Mouse (Mus musculus) layer of hippocampus, postnatal 25 days (tissue): ENCODE results near the gene Prss46. TPM values are rescaled to one million over a fixed set of nuclear protein-coding genes. Genes with fewer than 3 reads are reported as not detected.

Experiments used
- DNase-seq, 2 experiments: peaks; one replicate each; pipeline ENCODE4 v3.0.0; 2022; ENCODE audit warnings: mixed read lengths in 2 of 2, low spot score in 1 of 2; ENCODE audit errors: extremely low spot score in 1 of 2
- total RNA-seq, 2 experiments: library from RNA; stranded (reverse); gene quantifications; 2 replicates each; pipeline ENCODE4 v1.2.3; 2021

The Prss46 gene
- total RNA-seq, 2 experiments from 2014 or later: 0.22 TPM; not detected in 1

GRCm38 (mm10) chr9:110858523-110858922, 14.2 kb downstream of the Prss46 start:
- no peak for DNase-seq

DNA sequence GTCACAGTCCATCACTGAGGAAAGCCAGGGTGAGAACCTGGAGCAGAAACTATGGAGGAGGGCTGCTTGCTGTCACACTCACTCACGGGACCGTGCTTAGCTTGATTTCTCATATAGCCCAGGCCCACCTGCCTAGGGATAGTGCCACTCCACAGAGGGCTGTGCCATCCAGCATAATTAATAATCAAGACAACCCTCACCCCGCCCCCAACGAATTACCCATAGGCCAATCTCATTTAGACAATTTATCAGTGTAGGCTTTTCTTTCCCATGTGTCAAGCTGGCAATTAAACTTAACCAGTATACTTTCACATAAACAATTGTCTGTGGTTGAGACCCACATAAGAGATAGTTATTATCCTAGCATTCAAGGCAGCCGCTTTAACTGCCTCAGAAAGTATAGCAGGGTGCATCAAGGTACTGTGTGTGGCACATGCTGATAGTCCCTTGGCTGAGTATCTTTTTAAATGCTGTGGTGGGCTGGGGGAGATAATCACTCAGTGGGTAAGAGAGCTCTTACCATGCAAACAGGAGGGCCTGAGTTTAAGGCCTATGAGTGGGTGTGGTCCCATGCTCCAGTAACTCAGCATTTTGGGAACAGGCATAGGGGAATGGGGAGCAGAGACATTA, 14.8 kb downstream of the Prss46 start:
- DNase-seq: no peak

DNA sequence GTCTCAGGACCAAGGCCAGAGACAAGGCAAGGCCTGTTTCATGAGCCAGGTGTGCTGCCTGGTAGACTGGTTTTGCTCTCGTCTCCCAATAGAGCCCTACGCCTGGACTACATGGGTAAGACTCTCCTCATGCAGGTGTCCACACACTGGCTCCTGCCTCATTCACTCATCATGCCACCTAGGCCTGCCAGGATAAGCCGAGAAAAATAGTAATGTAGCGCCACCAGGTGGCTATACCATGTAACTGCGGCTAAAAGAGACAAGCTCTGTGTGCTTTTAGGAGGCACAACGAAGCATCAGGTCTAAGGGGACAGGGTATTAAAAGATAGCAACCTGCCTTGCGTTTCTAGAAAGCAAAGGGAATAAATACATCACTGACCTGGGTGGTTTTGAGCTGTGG, 26.7 kb downstream of the Prss46 start:
- peak in 1 of 2 experiments; percentile 69 for DNase-seq

- DNase-seq: no peak
Measured at GRCm38 (mm10) chr9:110873681-110874659, 29.7 kb downstream of the Prss46 start.

- no peak for DNase-seq
Measured at GRCm38 (mm10) chr9:110874660-110875191, 30.4 kb downstream of the Prss46 start.

DNA sequence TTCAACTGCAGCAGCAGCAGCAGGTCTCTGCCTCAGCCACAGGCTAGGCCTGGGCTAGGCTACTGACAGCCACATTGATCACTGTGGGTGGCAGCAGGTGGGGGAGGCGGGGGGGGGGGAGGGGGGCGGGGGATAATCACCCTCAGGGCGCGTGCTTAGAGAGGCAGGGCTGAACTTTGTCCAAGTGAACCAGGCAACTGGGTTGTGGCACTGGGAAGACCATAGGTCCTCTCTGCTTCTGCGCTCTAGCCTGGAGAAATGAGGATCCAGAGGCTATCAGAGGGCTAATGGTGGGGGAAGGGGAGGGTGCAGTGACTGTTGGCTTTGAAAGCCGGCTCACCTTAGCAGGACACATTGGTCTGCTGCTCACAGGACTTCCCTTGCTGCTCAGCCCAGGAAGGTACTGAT, 31.0 kb downstream of the Prss46 start:
- DNase-seq: no peak

- DNase-seq: no peak
Measured at GRCm38 (mm10) chr9:110877353-110877752, 33.0 kb downstream of the Prss46 start.

DNA sequence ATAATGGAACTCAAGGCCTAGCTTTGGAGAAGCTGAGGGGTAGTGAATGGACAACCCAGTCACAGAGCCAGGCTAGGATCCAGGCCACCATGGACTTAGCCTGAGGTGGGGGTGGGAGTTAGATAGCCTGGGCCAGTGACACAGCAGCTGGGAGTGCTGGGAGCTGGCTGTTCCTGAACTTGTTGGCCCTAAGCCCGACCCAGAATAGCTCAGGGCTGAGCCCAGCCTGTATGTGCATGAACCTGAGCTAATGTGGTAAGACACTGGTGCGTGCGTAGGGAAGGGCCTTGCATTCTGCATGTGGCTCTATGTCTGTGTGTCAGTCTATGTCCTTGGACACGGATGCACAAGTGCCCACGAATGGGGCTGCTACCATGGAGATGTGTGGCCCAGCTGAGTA, 33.6 kb downstream of the Prss46 start:
- DNase-seq: peak in 1 of 2 experiments; percentile 23

DNA sequence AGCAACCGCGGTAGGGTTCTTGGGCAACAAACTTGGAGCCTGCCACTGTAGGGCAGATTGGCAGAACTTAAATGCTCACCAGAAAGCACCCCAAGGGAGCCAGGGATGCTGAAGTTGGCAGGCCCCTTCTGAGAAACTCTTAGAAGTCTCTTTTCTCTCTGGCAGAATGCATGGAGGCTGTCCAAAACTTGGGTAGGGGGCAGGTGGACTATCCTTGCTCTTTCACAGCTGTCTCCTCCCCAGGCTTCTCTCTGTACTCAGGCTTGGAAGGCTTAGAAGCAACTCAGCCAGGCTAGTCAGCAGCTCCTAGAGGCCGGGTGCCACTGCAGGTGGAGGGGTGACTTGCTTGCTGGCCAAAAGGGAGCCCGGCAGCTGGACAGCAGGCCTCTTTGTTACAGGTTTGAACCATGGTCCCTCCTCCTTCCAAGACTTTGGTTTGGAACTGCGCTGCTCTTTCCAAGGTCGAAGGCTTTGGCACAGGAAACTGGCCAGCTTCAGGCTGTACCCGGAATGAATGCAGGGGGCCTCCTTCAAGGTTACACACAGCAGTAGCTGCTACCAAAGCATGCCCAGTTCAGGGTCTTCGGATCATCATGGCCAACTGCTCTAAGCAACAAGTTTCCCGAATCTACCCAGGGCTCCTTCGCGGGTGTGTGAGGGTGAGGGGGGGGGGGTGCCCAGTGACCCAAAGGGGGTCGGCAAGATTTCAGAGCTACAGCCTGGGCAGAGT, 35.0 kb downstream of the Prss46 start, which contains the start of gene Als2cl:
TSS of gene Als2cl (plus strand) at position 680 of the 730 bp plus-strand sequence.
- no peak for DNase-seq

- DNase-seq: peak in 1 of 2 experiments; percentile 34
Measured at GRCm38 (mm10) chr9:110879998-110880561, 35.8 kb downstream of the Prss46 start, which contains the start of gene Tmie. Gene Tmie (minus strand): TSS chr9:110880113.

DNA sequence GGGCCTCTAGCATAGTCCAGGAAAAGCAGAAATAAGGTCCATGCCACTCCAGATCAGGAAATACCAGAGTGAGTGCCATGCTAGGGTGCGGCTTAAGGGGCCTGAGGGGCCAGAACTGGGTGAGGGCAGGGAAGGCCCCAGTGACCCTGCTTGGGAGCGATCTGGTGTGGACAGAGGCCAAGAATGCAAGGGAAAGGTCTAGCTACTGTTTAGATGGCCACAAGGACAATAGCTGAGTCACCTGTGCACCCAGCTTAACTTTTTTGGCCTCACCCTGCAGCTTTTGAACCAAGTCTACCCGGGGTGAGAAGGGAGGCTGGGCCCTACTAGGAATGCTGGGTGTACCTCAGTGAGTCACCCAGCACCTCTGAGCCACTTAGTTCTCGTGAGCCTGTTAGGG, 36.5 kb downstream of the Prss46 start:
- no peak for DNase-seq

DNA sequence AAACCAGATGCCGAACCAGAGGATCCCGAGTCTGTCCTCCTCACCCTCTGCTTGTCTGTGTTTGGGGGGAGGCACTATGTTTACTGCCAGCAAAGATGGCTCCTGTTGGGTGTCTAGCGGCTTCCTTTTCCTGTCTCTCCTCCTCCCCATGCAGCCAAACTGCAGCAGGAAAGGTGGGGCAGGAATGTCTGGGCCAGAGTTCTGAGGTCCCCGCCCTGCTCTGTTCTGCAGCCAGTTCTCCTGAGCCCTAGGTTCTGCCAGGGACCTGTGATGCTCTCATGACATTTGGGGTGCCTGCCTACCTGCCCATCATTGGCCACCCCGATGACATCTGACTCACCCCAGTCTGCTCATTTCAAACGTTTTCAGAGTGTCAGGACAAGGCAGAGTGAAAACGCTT, 37.6 kb downstream of the Prss46 start:
- no peak for DNase-seq

DNA sequence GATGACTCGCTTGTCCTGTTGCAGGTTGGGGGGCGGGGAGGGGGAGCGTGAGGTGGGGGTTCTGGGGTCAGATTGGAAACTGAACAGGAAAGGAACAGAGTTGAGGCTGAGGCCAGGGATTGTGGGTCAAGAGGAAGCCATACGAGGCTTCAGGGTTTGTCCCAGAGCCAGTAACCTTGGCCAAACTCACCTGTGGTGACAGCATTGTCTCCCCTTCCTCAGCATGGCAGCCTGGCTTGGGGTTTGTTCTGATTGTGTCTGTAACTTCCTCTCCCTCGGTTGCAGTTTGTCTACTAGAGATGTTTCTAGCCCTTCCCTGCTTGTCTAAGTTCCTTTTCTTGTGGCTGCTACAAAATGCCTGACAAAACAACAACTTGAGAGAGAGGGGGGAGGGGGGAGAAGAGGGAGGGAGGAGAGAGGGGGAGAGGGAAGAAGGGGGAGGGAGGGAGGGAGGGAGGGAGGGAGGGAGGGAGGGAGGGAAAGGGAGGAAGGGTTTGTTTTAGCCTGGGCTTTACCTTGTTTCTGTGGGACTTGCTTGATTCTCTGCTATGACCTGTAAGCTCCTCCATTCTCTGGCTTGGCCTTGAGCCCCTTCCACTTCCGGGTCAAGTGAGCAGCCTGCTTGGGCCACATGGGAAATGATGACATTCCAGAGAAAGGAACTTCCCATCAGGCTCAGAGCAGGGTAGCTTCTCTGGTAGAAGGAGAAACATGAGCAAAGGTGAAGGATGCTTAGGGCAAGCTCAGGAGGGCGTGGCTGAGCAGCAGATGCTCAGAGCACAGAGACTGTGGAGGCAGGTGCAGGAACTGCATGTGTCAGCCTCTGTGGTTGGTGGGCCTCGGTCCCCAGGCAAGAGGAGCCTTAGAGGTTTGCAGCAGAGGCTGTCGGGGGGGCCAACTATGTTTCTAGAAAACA, 43.3 kb downstream of the Prss46 start:
- no peak for DNase-seq

GRCm38 (mm10) chr9:110888935-110889334, 44.6 kb downstream of the Prss46 start:
- DNase-seq: no peak

DNA sequence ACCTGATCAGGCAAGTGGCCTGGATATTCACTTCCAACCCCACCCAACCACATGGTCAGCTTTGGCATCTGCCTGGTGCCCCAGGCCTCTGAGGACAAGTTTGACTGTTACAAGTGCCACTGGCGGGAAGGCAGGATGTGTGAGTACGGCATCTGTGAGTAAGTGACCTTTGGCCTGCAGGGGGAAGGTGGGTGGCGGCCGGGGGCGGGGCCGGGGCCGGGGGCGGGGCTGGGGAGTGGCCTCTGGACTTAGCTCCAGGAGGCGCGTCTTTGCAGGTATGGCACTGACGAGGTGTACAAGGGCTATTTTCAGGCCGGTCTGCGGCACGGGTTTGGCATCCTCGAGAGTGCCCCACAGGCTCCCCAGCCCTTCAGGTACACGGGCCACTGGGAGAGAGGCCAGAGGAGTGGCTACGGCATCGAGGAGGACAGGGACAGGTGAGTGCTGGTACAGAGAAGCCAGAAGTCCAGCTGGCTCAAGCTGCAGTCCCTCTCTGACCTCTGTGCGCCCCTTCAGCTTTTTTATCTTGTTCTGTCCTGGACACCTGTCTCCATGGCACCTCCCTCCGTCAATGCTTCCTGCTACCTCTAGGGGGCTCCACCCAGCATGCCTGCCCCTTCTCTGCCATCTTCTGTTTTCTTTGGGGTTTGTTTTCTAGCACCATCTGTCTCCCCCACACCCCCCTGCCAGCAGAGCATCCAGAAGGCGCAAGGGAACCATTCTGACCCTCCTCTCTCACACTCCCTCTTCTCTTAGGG, 45.9 kb downstream of the Prss46 start:
- no peak for DNase-seq

GRCm38 (mm10) chr9:110891077-110891828, 46.9 kb downstream of the Prss46 start:
- no peak for DNase-seq

DNA sequence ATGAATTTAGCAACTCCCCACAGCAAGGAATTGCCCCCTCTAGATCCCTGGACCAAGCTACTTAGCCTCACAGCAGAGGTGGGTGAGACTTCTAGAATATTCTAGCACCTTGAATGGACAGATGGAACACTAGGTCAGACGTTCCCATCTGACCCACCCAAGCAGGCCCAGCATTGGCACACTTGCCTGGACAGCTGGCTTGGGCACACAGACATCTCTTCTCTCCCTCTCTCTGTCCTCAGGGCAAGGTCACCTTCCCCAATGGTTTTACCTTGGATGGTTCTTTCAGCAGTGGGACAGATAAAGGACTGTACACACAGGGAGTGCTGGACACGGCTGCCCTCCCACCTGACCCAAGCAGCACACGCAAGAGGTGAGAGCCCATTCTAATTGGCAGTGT, 48.2 kb downstream of the Prss46 start:
- DNase-seq: no peak

DNA sequence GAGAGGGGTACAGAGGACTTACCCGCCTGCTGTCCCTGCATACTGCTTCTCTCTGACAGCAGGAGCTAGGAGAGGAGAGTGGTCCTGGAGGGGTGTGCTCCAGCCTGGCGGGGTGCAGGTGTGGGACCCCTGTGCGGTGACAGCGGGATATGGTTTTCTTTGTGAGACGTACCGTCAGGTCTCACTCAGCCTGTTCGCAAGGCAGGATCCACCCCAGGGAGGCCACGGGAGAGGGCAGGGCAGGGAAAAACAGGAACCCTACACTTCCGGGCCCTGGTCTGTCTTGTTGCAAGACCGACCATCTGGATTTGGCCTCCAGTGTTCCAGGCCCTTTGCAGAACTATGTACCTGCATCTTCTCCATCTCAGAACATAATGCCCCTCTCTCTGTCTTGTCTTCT, 49.1 kb downstream of the Prss46 start:
- no peak for DNase-seq
